Mouse (Mus musculus) G1E (cell line): Measurements from ENCODE around the gene Tex50. TPM values are rescaled to one million over a fixed set of nuclear protein-coding genes. Genes with fewer than 3 reads are reported as not detected.

ENCODE experiments used
- ATAC-seq: 2 replicates; pipeline ENCODE4 v1.8.0; 2016; ENCODE audit warnings: mild to moderate bottlenecking; ENCODE audit not compliant: insufficient number of reproducible peaks, poor library complexity, low FRiP score, severe bottlenecking; ENCODE audit errors: extremely low read depth
- DNase-seq: peaks from one replicate; pipeline ENCODE4 v3.0.0; 2012; ENCODE audit warnings: low spot score
- H3K27me3 ChIP-seq: 2 replicates; pipeline ENCODE4 v1.6.1; 2012; ENCODE audit warnings: mild to moderate bottlenecking, low read length, inconsistent platforms; ENCODE audit not compliant: insufficient read depth
- H3K36me3 ChIP-seq: replicated peaks from 2 replicates; pipeline ENCODE3; 2012; ENCODE audit warnings: mild to moderate bottlenecking, inconsistent platforms
- H3K4me1 ChIP-seq: 2 replicates; pipeline ENCODE4 v1.6.1; 2012; ENCODE audit warnings: low read depth, low read length, inconsistent platforms, mixed read lengths; ENCODE audit not compliant: insufficient read depth
- H3K4me3 ChIP-seq: 2 replicates; pipeline ENCODE4 v1.5.1; 2012; ENCODE audit warnings: low read depth, mild to moderate bottlenecking, inconsistent platforms, low read length, moderate library complexity, mixed read lengths
- H3K9me3 ChIP-seq: replicated peaks from 2 replicates; pipeline ENCODE4 v1.6.1; 2012; ENCODE audit warnings: inconsistent platforms
- CTCF ChIP-seq: IDR thresholded peaks from 2 replicates; pipeline ENCODE4 v1.5.1; 2012; ENCODE audit warnings: low read depth, low read length, inconsistent platforms, mixed read lengths
- GATA1 ChIP-seq: IDR thresholded peaks from 2 replicates; pipeline ENCODE4 v1.6.1; 2012; ENCODE audit warnings: borderline replicate concordance, low read length, inconsistent platforms, mixed read lengths
- GATA2 ChIP-seq: IDR thresholded peaks from 2 replicates; pipeline ENCODE4 v1.6.1; 2012; ENCODE audit warnings: low read depth, low read length, inconsistent platforms, borderline replicate concordance
- POLR2AphosphoS5 ChIP-seq: IDR thresholded peaks from 2 replicates; pipeline ENCODE4 v1.6.1; 2012; ENCODE audit warnings: low read depth, low read length, inconsistent platforms; ENCODE audit not compliant: insufficient replicate concordance
- TAL1 ChIP-seq: conservative IDR thresholded peaks from 2 replicates; pipeline ENCODE4 v1.6.1; 2012; ENCODE audit warnings: low read depth, low read length, inconsistent platforms, mixed read lengths
- polyA plus RNA-seq: library from polyadenylated mRNA; stranded (reverse); fragments of >175 nt; gene quantifications from 2 replicates; pipeline ENCODE4 v1.2.3, GENCODE M21; 2012
- total RNA-seq, 2 experiments: library from RNA; stranded (forward) in 1 of 2; stranded (reverse) in 1 of 2; fragments of 200-1000 nt in 1 of 2; fragments of >200 nt in 1 of 2; fragmentation: Nextera tagmentation in 1 of 2; gene quantifications; 2 replicates each; pipeline ENCODE4 v1.2.3; 2014 to 2017

Gene Tex50
- total and polyA plus RNA-seq, 3 experiments: not detected

- Histone ChIP-seq H3K27me3 (no peaks in the 10 kb centered on the region; the same call in 1 of the 2 replicates), H3K9me3 (no peaks in the 10 kb centered on the region), H3K36me3 (peaks cover 22% of the 10 kb centered on the region), H3K4me1 (peaks cover 18% of the 10 kb centered on the region), H3K4me3 (peak within 1 kb of the TSS; percentile 91)
- ATAC-seq (peak; percentile 95), DNase-seq (peak; percentile 68)
- TF ChIP-seq TAL1 (no peak), CTCF (no peak), GATA1 (no peak), GATA2 (no peak), POLR2AphosphoS5 (no peak)
These were observed 28.1 kb downstream of the Tex50 start, which contains the start of gene Klhl20 for GRCm38 (mm10) chr1:161130726-161131664. TSS of gene Klhl20 (minus strand) at chr1:161131511.

- no peak overlapping the region for H3K4me3 ChIP-seq
- no peaks in the 10 kb centered on the region for H3K9me3 ChIP-seq
- ATAC-seq (no peak), DNase-seq (no peak)
- no peaks in the 10 kb centered on the region for H3K27me3 ChIP-seq
- TF ChIP-seq POLR2AphosphoS5 (no peak), GATA2 (no peak), GATA1 (no peak), TAL1 (no peak), CTCF (no peak)
- H3K4me1 ChIP-seq: peaks cover 15% of the 10 kb centered on the region
- H3K36me3 ChIP-seq: peaks cover 42% of the 10 kb centered on the region
These were observed 32.7 kb downstream of the Tex50 start for GRCm38 (mm10) chr1:161126461-161126860.

DNA sequence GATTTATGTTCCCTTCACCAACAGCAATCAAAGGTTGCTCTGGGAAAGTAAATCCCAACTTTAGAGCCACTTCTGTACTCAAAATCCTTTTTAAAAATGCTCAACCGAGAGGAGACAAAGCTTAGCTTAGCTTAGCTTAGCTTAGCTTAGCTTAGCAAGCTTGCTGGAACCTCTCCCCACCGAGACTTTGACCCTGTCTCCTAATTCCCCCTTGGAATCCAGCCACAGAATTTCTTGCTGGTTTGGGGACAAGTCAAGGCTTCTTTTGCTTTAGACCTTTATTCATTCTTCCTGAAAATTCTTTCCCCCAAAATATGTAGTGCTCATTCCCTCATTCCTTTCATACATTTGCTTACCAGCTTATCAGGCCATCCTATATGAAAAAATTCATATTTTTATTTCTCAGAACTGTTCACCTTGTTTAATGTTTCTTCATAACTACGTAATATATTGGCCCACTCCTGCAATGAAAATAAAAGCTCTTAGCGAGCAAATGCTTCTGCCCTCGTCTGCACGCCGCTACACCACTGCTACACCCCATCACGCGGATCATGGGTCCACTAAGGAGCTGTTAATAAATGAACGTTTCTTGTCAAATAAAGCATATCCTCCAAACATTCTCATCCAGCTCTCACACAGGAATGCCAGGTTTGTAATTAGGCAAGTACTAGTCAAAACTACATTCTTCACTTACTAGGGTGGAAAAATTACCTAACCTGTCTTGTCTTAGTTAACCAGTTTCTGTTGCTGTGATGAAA is 36.3 kb downstream of the Tex50 start:
- Histone ChIP-seq H3K4me1 (peaks cover 6% of the 10 kb centered on the region; the same call in 1 of the 2 replicates), H3K27me3 (no peaks in the 10 kb centered on the region), H3K36me3 (peaks cover 39% of the 10 kb centered on the region), H3K4me3 (no peak overlapping the region), H3K9me3 (no peaks in the 10 kb centered on the region)
- ATAC-seq (no peak), DNase-seq (no peak)
- TF ChIP-seq CTCF: no peak
- TF ChIP-seq GATA2: no peak
- no peak for TF ChIP-seq POLR2AphosphoS5
- TF ChIP-seq TAL1: no peak
- no peak for TF ChIP-seq GATA1

DNA sequence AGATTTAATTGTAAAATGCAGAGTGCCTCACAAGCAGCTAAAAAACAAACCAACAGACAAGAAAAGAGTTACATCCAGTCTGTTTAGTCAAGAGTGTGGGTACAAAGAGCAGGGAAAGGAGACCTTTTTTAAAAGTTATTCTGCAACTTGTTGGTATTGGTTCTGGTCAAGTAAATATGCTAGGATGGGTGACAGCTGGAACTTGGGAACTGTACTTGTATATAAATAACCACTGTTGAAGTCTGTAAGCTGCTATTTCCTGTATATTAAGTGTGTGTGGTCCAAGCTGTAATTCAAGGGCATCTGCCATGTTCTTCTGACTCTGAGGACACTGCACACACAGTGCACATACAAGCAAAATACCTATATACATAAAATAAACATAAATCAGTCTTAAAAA is 44.5 kb downstream of the Tex50 start:
- Histone ChIP-seq H3K4me1 (no peaks in the 10 kb centered on the region), H3K36me3 (peaks cover 22% of the 10 kb centered on the region), H3K4me3 (no peak overlapping the region), H3K9me3 (no peaks in the 10 kb centered on the region), H3K27me3 (no peaks in the 10 kb centered on the region)
- no peak for ATAC-seq
- TF ChIP-seq CTCF: no peak
- no peak for TF ChIP-seq POLR2AphosphoS5
- TF ChIP-seq TAL1: no peak
- TF ChIP-seq GATA1: no peak
- TF ChIP-seq GATA2: no peak
- no peak for DNase-seq

- H3K36me3 ChIP-seq: peaks cover 44% of the 10 kb centered on the region
These were observed 49.9 kb downstream of the Tex50 start for GRCm38 (mm10) chr1:161109216-161109615.

More at GRCm38 (mm10) chr1:161109216-161109615, 49.9 kb downstream of the Tex50 start:
- no peak overlapping the region for H3K4me3 ChIP-seq
- TF ChIP-seq POLR2AphosphoS5 (no peak), GATA2 (no peak)
- no peaks in the 10 kb centered on the region for H3K4me1 ChIP-seq
- no peaks in the 10 kb centered on the region for H3K9me3 ChIP-seq
- no peaks in the 10 kb centered on the region for H3K27me3 ChIP-seq
- no peak for DNase-seq
- no peak for ATAC-seq

Other genes with a start within 250 kb of the Tex50 start
- gene Serpinc1, start 180.7 kb downstream of the Tex50 start, total RNA-seq (2014; fragmentation: Nextera tagmentation): 1.3 and 1.8 TPM in 2 replicates
- 0.81 and 1.2 TPM in 2 replicates for gene Serpinc1, start 180.7 kb downstream of the Tex50 start, total RNA-seq (2017)
- 0.13 and 0.17 TPM in 2 replicates for gene Serpinc1, start 180.7 kb downstream of the Tex50 start, polyA plus RNA-seq
- 11.1 and 11.6 TPM in 2 replicates for gene Zbtb37, start 124.5 kb downstream of the Tex50 start, total RNA-seq (2014; fragmentation: Nextera tagmentation)
- 5.8 and 8.5 TPM in 2 replicates for gene Zbtb37, start 124.5 kb downstream of the Tex50 start, total RNA-seq (2017)
- gene Zbtb37, start 124.5 kb downstream of the Tex50 start, polyA plus RNA-seq: 0.08 and 0.21 TPM in 2 replicates
- 35.2 and 41.1 TPM in 2 replicates for gene Dars2, start 88.7 kb downstream of the Tex50 start, total RNA-seq (2014; fragmentation: Nextera tagmentation)
- gene Dars2, start 88.7 kb downstream of the Tex50 start, total RNA-seq (2017): 36.2 and 39.1 TPM in 2 replicates
- 3.8 and 4.3 TPM in 2 replicates for gene Dars2, start 88.7 kb downstream of the Tex50 start, polyA plus RNA-seq
- gene Cenpl, start 88.6 kb downstream of the Tex50 start, total RNA-seq (2014; fragmentation: Nextera tagmentation): 19.3 and 20.6 TPM in 2 replicates
- 4.5 and 6.4 TPM in 2 replicates for gene Cenpl, start 88.6 kb downstream of the Tex50 start, total RNA-seq (2017)
- 8.6 and 9.0 TPM in 2 replicates for gene Cenpl, start 88.6 kb downstream of the Tex50 start, polyA plus RNA-seq
- 52.5 and 56.2 TPM in 2 replicates for gene Klhl20, start 27.8 kb downstream of the Tex50 start, total RNA-seq (2014; fragmentation: Nextera tagmentation)
- 23.7 and 27.3 TPM in 2 replicates for gene Klhl20, start 27.8 kb downstream of the Tex50 start, total RNA-seq (2017)
- 1.6 and 2.9 TPM in 2 replicates for gene Klhl20, start 27.8 kb downstream of the Tex50 start, polyA plus RNA-seq
- gene Ankrd45, start 16.6 kb downstream of the Tex50 start, total RNA-seq (2014; fragmentation: Nextera tagmentation): not detected in 2 replicates
- 0.06 and 0.11 TPM in 2 replicates for gene Ankrd45, start 16.6 kb downstream of the Tex50 start, total RNA-seq (2017)
- not detected in 2 replicates for gene Ankrd45, start 16.6 kb downstream of the Tex50 start, polyA plus RNA-seq
- 255 and 275 TPM in 2 replicates for gene Prdx6, start 91.9 kb upstream of the Tex50 start, total RNA-seq (2014; fragmentation: Nextera tagmentation)
- gene Prdx6, start 91.9 kb upstream of the Tex50 start, total RNA-seq (2017): 560 and 599 TPM in 2 replicates
- 37.6 and 51.6 TPM in 2 replicates for gene Prdx6, start 91.9 kb upstream of the Tex50 start, polyA plus RNA-seq
- not detected in 2 replicates for gene Tnfsf4, start 236.1 kb upstream of the Tex50 start, total RNA-seq (2014; fragmentation: Nextera tagmentation)
- 0.05 TPM in 1 of 2 replicates, not detected in the other for gene Tnfsf4, start 236.1 kb upstream of the Tex50 start, total RNA-seq (2017)
- not detected in 2 replicates for gene Tnfsf4, start 236.1 kb upstream of the Tex50 start, polyA plus RNA-seq